21 mouse cellular contexts compared by ENCODE assay signal in the genomic region with DNA sequence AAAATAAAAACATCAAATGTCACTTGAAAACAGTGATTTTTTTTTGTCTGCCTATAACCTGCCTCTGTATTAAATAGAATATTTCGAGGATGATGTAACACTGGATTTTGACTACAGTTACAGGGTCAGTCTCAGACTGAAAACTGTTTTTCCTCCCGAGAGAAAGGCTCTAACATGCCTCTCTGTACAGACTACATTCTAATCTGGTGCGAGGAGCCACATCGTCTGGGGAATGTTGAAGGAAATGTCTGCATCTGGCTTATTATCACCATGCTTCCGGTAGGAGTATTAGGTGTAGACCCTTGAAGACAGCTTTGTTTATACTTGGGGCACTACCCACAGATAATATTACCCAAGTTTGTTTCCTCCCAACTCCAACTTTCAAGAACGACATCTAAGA.
DNase-seq lines count a peak whose midpoint lies in the region; ATAC-seq lines count a peak whose summit lies in the region.
"Had no signal": no experiment of that assay in that cellular context is flagged by ENCODE, and none has a peak within 500 bp of the region (broad histone marks: within the 10 kb centered on the region; RNA-seq: fewer than 3 reads in every experiment).

No protein-coding gene starts in this region.

- peak; percentile 81 for ATAC-seq in heart, embryonic 12.5 days (ENCODE audit: insufficient number of reproducible peaks, low FRiP score)
- ATAC-seq in liver, embryonic 11.5 days (replicated peaks; ENCODE audit: low FRiP score): 0 out of 2 replicates have a peak, but pooled peaks have one; percentile 26
- ATAC-seq: forebrain, embryonic 14.5 days; forebrain, embryonic 16.5 days had no signal

- H3K4me2 ChIP-seq in heart, embryonic 12.5 days: no peak overlapping the region
- H3K4me2 ChIP-seq in liver, embryonic 11.5 days: no peak overlapping the region
- H3K4me2 ChIP-seq: embryonic facial prominence, embryonic 13.5 days; embryonic facial prominence, embryonic 15.5 days; forebrain, embryonic 12.5 days had no signal

- intact Hi-C loops in heart, postnatal 36 days (cut with DNase I): no loop called here

- H3K4me3 ChIP-seq in heart, embryonic 12.5 days: no peak overlapping the region
- H3K4me3 ChIP-seq in liver, embryonic 11.5 days (ENCODE audit: low read depth, low read length): no peak overlapping the region
- H3K4me3 ChIP-seq: embryonic facial prominence, embryonic 13.5 days; embryonic facial prominence, embryonic 15.5 days; erythroblast, embryonic 14.5 days; forebrain, embryonic 10.5 days; forebrain, embryonic 12.5 days had no signal

- no peaks in the 10 kb centered on the region for H3K27me3 ChIP-seq in heart, embryonic 12.5 days (replicated peaks)
- H3K27me3 ChIP-seq in liver, embryonic 11.5 days (replicated peaks; ENCODE audit: control insufficient read depth, insufficient read depth, low read length): no peaks in the 10 kb centered on the region
- H3K27me3 ChIP-seq: embryonic facial prominence, embryonic 13.5 days; embryonic facial prominence, embryonic 15.5 days; forebrain, embryonic 12.5 days had no signal

- H3K9ac ChIP-seq in heart, embryonic 12.5 days: no peak overlapping the region
- no peak overlapping the region for H3K9ac ChIP-seq in liver, embryonic 11.5 days (ENCODE audit: low read depth, low read length)
- H3K9ac ChIP-seq: embryonic facial prominence, embryonic 13.5 days; embryonic facial prominence, embryonic 15.5 days; forebrain, embryonic 12.5 days had no signal

- H3K4me1 ChIP-seq in heart, embryonic 12.5 days (replicated peaks): peaks cover 4% of the 10 kb centered on the region; the same call in 1 of the 2 replicates
- no peaks in the 10 kb centered on the region for H3K4me1 ChIP-seq in liver, embryonic 11.5 days (replicated peaks; ENCODE audit: control insufficient read depth, insufficient read depth, low read length)
- H3K4me1 ChIP-seq: embryonic facial prominence, embryonic 15.5 days had no signal

- H3K9me3 ChIP-seq in heart, embryonic 12.5 days (replicated peaks): no peaks in the 10 kb centered on the region
- no peaks in the 10 kb centered on the region for H3K9me3 ChIP-seq in liver, embryonic 11.5 days (ENCODE audit: control insufficient read depth, low read length)
- H3K9me3 ChIP-seq: embryonic facial prominence, embryonic 13.5 days; embryonic facial prominence, embryonic 15.5 days; forebrain, embryonic 10.5 days; forebrain, embryonic 12.5 days had no signal

- DNase-seq in heart, postnatal 36 days: no peak
- DNase-seq in liver, embryonic 11.5 days (ENCODE audit: low spot score): no peak
- no peak for DNase-seq in liver
- DNase-seq: adrenal gland, adult 2 months; adrenal gland, postnatal 10 days; adrenal gland, postnatal 25 days; cerebellum, adult 11 months; cerebellum, adult 18-20 months; cerebellum, adult 8-10 months; cerebellum, adult 9-11 months; cerebellum, postnatal 14 days; cerebellum, postnatal 36 days; embryo, embryonic 11 days had no signal

- no peaks in the 10 kb centered on the region for H3K36me3 ChIP-seq in heart, embryonic 12.5 days
- H3K36me3 ChIP-seq in liver, embryonic 11.5 days (ENCODE audit: control insufficient read depth, insufficient read depth, low read length): no peaks in the 10 kb centered on the region
- H3K36me3 ChIP-seq: embryonic facial prominence, embryonic 13.5 days; embryonic facial prominence, embryonic 15.5 days; forebrain, embryonic 10.5 days; forebrain, embryonic 12.5 days had no signal

- H3K27ac ChIP-seq in heart, embryonic 12.5 days (ENCODE audit: poor library complexity, severe bottlenecking): 0 out of 2 replicates have a peak overlapping the region, but pooled peaks have one; percentile 51
- no peak overlapping the region for H3K27ac ChIP-seq in liver, embryonic 11.5 days (ENCODE audit: low read depth, low read length)
- H3K27ac ChIP-seq: embryonic facial prominence, embryonic 13.5 days; embryonic facial prominence, embryonic 15.5 days; forebrain, embryonic 10.5 days; forebrain, embryonic 12.5 days had no signal

- 24% methylated on average over 6 of the region's 6 CpGs for WGBS in heart, embryonic 12.5 days
- 45% methylated on average over 6 of the region's 6 CpGs for WGBS in liver, embryonic 11.5 days
